12 mouse cellular contexts compared by ENCODE assay signal in genomic region chr14:122389684-122390370, GRCm38 (mm10).
"Had no signal": no experiment of that assay in that cellular context is flagged by ENCODE, and none has a peak within 500 bp of the region (broad histone marks: within the 10 kb centered on the region; RNA-seq: fewer than 3 reads in every experiment).

No protein-coding gene starts in this region.

- H3K4me3 ChIP-seq: limb, embryonic 13.5 days; midbrain, embryonic 15.5 days; neural tube, embryonic 12.5 days; stomach, embryonic 15.5 days had no signal

- H3K27ac ChIP-seq: limb, embryonic 13.5 days; liver, embryonic 14.5 days; midbrain, embryonic 15.5 days; neural tube, embryonic 12.5 days; stomach, embryonic 15.5 days had no signal

- H3K4me1 ChIP-seq: midbrain, embryonic 15.5 days; stomach, embryonic 15.5 days had no signal

- H3K36me3 ChIP-seq: limb, embryonic 13.5 days; midbrain, embryonic 15.5 days; neural tube, embryonic 12.5 days; stomach, embryonic 15.5 days had no signal

- H3K9me3 ChIP-seq: limb, embryonic 13.5 days; midbrain, embryonic 15.5 days; neural tube, embryonic 12.5 days; stomach, embryonic 15.5 days had no signal

- H3K27me3 ChIP-seq: stomach, embryonic 15.5 days had no signal

- ATAC-seq: midbrain, embryonic 15.5 days had no signal

- H3K4me2 ChIP-seq: limb, embryonic 13.5 days; midbrain, embryonic 15.5 days; neural tube, embryonic 12.5 days; stomach, embryonic 15.5 days had no signal

- H3K9ac ChIP-seq: limb, embryonic 13.5 days; liver, embryonic 14.5 days; midbrain, embryonic 15.5 days; neural tube, embryonic 12.5 days; stomach, embryonic 15.5 days had no signal

- DNase-seq: kidney, postnatal 25 days; lung, adult 18-20 months; retina, postnatal 1 day; right cerebral cortex, postnatal 4 days; spleen, adult 18-20 months; thymus, adult 2 months; thymus, postnatal 25 days had no signal
